Mouse (Mus musculus) midbrain, postnatal 0 days (tissue): ENCODE measurements around the gene Aadac. TPM values are rescaled to one million over a fixed set of nuclear protein-coding genes. Genes with fewer than 3 reads are reported as not detected.

ENCODE experiments used
- ATAC-seq: fragments of 200-750 bp; cut with Nextera tagmentation; 2 replicates; pipeline ENCODE4 v1.8.0; 2017; ENCODE audit warnings: moderate number of reproducible peaks, mild to moderate bottlenecking, moderate TSS enrichment, moderate library complexity; ENCODE audit not compliant: low FRiP score
- DNase-seq: peaks from one replicate; pipeline ENCODE4 v3.0.0-alpha.2; 2015; ENCODE audit warnings: low spot score
- H3K27ac ChIP-seq: fragments of 300-500 bp; sonication (generic); 2 replicates; pipeline ENCODE4 v1.5.1; 2014; ENCODE audit warnings: low read depth, mild to moderate bottlenecking, low read length, mixed read lengths
- H3K27me3 ChIP-seq: fragments of 300-500 bp; sonication (generic); 2 replicates; pipeline ENCODE4 v1.6.1; 2014; ENCODE audit warnings: low read length, control low read depth, mixed read lengths; ENCODE audit not compliant: insufficient read depth
- H3K36me3 ChIP-seq: fragments of 300-500 bp; sonication (generic); 2 replicates; pipeline ENCODE4 v1.6.1; 2014; ENCODE audit warnings: low read length, control low read depth, mixed read lengths; ENCODE audit not compliant: insufficient read depth
- H3K4me1 ChIP-seq: fragments of 300-500 bp; sonication (generic); 2 replicates; pipeline ENCODE4 v1.6.1; 2014; ENCODE audit warnings: mild to moderate bottlenecking, control low read depth, antibody characterized with exemption, low read length, mixed read lengths; ENCODE audit not compliant: insufficient read depth
- H3K4me2 ChIP-seq: fragments of 300-500 bp; sonication (generic); 2 replicates; pipeline ENCODE4 v1.6.1; 2014; ENCODE audit warnings: low read depth, mild to moderate bottlenecking, low read length, mixed read lengths; ENCODE audit not compliant: poor library complexity, severe bottlenecking
- H3K4me3 ChIP-seq: fragments of 300-500 bp; sonication (generic); 2 replicates; pipeline ENCODE4 v1.5.1; 2014; ENCODE audit warnings: low read depth, mild to moderate bottlenecking, low read length, moderate library complexity
- H3K9ac ChIP-seq: fragments of 300-500 bp; sonication (generic); replicated peaks from 2 replicates; pipeline ENCODE4 v1.6.1; 2014; ENCODE audit warnings: mild to moderate bottlenecking, low read length, moderate library complexity, mixed read lengths; ENCODE audit not compliant: poor library complexity, severe bottlenecking
- H3K9me3 ChIP-seq: fragments of 300-500 bp; sonication (generic); 2 replicates; pipeline ENCODE4 v1.6.1; 2016; ENCODE audit warnings: low read length, control low read depth
- CTCF ChIP-seq: IDR thresholded peaks from 2 replicates; pipeline ENCODE4 v1.5.1; 2016; ENCODE audit warnings: antibody characterized with exemption, mild to moderate bottlenecking
- WGBS: fragments of 180-500 bp; shearing (Covaris S2); extraction: QIAGEN DNeasy Blood & Tissue Kit; methylation state at CpG from one replicate; pipeline ENCODE4 v1.1.7; 2014; 5-methylcytosine and 5-hydroxymethylcytosine counted together
- polyA plus RNA-seq: library from polyadenylated mRNA; unstranded; fragments of >200 nt; fragmentation: Nextera tagmentation; extraction: Ambion mirVana; gene quantifications from 2 replicates; pipeline ENCODE4 v1.2.1, GENCODE M21; 2015
- total RNA-seq: library from RNA; depleted of rRNA; stranded (reverse); fragments of >200 nt; gene quantifications from 2 replicates; pipeline ENCODE4 v1.2.3, GENCODE M21; 2014; rRNA removed

The Aadac gene
- total and polyA plus RNA-seq, 2 experiments from 2014 or later: not detected

GRCm38 (mm10) chr3:60081648-60082047, 56.1 kb downstream of the Aadac start, which contains the start of gene Sucnr1:
Gene Sucnr1, plus strand, starts transcription at chr3:60081869.
- Histone ChIP-seq H3K27me3 (no peaks in the 10 kb centered on the region), H3K4me3 (no peak within 1 kb of the TSS), H3K9me3 (no peaks in the 10 kb centered on the region), H3K4me2 (no peak within 1 kb of the TSS), H3K27ac (no peak within 1 kb of the TSS), H3K9ac (no peak within 1 kb of the TSS), H3K4me1 (no peaks in the 10 kb centered on the region), H3K36me3 (no peaks in the 10 kb centered on the region)
- 29% methylated on average over 4 of the region's 4 CpGs for WGBS
- no peak for TF ChIP-seq CTCF
- DNase-seq (peak; percentile 63), ATAC-seq (peak; percentile 64; the same call in 1 of the 2 replicates)

GRCm38 (mm10) chr3:60082746-60083145, 57.2 kb downstream of the Aadac start:
- ATAC-seq (no peak), DNase-seq (no peak)
- Histone ChIP-seq H3K9me3 (no peaks in the 10 kb centered on the region), H3K36me3 (no peaks in the 10 kb centered on the region), H3K9ac (no peak overlapping the region), H3K27ac (no peak overlapping the region), H3K27me3 (no peaks in the 10 kb centered on the region), H3K4me2 (no peak overlapping the region), H3K4me1 (no peaks in the 10 kb centered on the region), H3K4me3 (no peak overlapping the region)
- no peak for TF ChIP-seq CTCF
- 89% methylated on average over 3 of the region's 3 CpGs for WGBS

GRCm38 (mm10) chr3:60085729-60086128, 60.2 kb downstream of the Aadac start:
- TF ChIP-seq CTCF: no peak
- Histone ChIP-seq H3K27me3 (no peaks in the 10 kb centered on the region), H3K4me1 (no peaks in the 10 kb centered on the region), H3K27ac (no peak overlapping the region), H3K9ac (no peak overlapping the region), H3K4me2 (no peak overlapping the region), H3K4me3 (no peak overlapping the region), H3K9me3 (no peaks in the 10 kb centered on the region), H3K36me3 (no peaks in the 10 kb centered on the region)
- 90% methylated on average over 2 of the region's 2 CpGs for WGBS
- DNase-seq (no peak), ATAC-seq (no peak)

Other genes with a start within 250 kb of the Aadac start
- not detected in 2 replicates for gene Gm8298, start 164.7 kb upstream of the Aadac start, total RNA-seq
- not detected in 2 replicates for gene Gm8298, start 164.7 kb upstream of the Aadac start, polyA plus RNA-seq
- 0.11 TPM in 1 of 2 replicates, not detected in the other for gene C130079G13Rik, start 100.5 kb upstream of the Aadac start, total RNA-seq
- not detected in 2 replicates for gene C130079G13Rik, start 100.5 kb upstream of the Aadac start, polyA plus RNA-seq
- not detected in 2 replicates for gene Aadacl2, start 19.0 kb upstream of the Aadac start, total RNA-seq
- gene Aadacl2, start 19.0 kb upstream of the Aadac start, polyA plus RNA-seq: not detected in 2 replicates
- gene Sucnr1, start 56.2 kb downstream of the Aadac start, total RNA-seq: not detected in 2 replicates
- gene Sucnr1, start 56.2 kb downstream of the Aadac start, polyA plus RNA-seq: not detected in 2 replicates